Mouse (Mus musculus): Measurements from ENCODE around the gene Rap2b.

Gene Rap2b

GRCm38 (mm10) chr3:61391564-61391963, 30.1 kb downstream of the Rap2b start:
- DNase-seq: no peak

- no peak for DNase-seq
Measured at GRCm38 (mm10) chr3:61392881-61393280, 31.4 kb downstream of the Rap2b start.

- no peak for DNase-seq
Measured at GRCm38 (mm10) chr3:61393520-61393919, 32.1 kb downstream of the Rap2b start.

DNA sequence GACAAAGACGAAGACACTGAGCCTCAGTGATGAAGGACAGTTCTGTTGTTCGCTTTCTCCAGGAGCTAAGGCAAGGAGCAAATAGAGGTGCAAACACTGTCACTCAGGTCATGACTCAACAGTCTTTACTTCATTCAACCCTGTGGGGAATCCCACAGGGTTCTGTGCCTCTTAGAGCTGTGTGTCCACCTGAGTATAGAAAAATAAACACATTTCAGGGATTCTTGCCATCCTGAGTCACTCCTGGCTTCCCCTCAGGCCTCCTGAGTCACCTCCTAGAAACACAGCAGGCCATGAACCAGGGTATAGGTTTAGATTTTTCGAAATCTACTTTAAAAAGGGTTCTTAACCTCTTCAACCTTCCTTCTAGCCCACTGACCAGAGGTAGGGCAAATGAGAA, 33.9 kb downstream of the Rap2b start:
- no peak for DNase-seq

DNA sequence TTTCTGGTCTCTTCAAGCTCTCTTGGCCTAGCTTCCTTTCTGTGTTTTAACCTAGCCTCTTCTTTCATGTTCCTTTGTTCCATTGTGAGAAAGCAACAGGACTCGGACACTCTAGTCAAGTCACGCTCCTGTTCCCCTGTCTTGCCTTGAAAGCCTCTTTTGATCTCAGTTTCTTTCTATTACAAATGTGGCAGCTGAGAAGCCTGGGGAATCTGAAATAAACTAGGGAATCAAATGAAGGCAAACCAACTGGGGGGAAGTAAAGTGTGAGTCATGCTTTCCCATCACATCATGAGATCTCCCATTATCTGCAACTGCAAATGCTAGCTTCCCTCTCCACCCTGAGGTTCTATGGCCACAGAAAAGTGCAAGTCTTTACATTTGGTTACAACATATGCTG, 35.3 kb downstream of the Rap2b start:
- no peak for DNase-seq

- no peak for DNase-seq
Measured at GRCm38 (mm10) chr3:61400823-61401387, 39.5 kb downstream of the Rap2b start.

GRCm38 (mm10) chr3:61406921-61407320, 45.5 kb downstream of the Rap2b start:
- DNase-seq: peak in 1 of 2 experiments; percentile 24

GRCm38 (mm10) chr3:61409683-61410082, 48.2 kb downstream of the Rap2b start:
- peak; percentile 24 to 30 for DNase-seq

- DNase-seq: no peak
Measured at GRCm38 (mm10) chr3:61415883-61416282, 54.4 kb downstream of the Rap2b start.
